Mouse (Mus musculus): ENCODE results near the gene Pth2.
A peak's percentile ranks its signal among the peaks of the same experiment; 100 is the strongest.
"Not testable (repeated sequence)": the region's sequence is repeated elsewhere in the genome, so short reads cannot be mapped to it uniquely, and the experiment has no call there.

Gene Pth2

GRCm38 (mm10) chr7:45180896-45181477 is at the start of gene Pth2:
Gene Pth2 (plus strand): TSS chr7:45180995.
- DNase-seq: no peak

GRCm38 (mm10) chr7:45131850-45132249 is 48.9 kb upstream of the Pth2 start:
- no peak for DNase-seq

GRCm38 (mm10) chr7:45133446-45134159 is 47.2 kb upstream of the Pth2 start:
- peak; percentile 23 for DNase-seq

- peak; percentile 59 for DNase-seq
These were observed 46.2 kb upstream of the Pth2 start for GRCm38 (mm10) chr7:45134544-45135026.

- peak; percentile 34 for DNase-seq
These were observed 45.4 kb upstream of the Pth2 start for GRCm38 (mm10) chr7:45135370-45135769.

GRCm38 (mm10) chr7:45135993-45136567 is 44.7 kb upstream of the Pth2 start, which contains the start of the genes Gm45713 and Flt3l:
Gene Gm45713 (minus strand): TSS chr7:45136231.
Gene Flt3l (minus strand): TSS chr7:45136432.
- DNase-seq: peak; percentile 93

- DNase-seq: peak; percentile 49
These were observed 43.4 kb upstream of the Pth2 start for GRCm38 (mm10) chr7:45137171-45138006.

- no peak for DNase-seq
These were observed 42.4 kb upstream of the Pth2 start for GRCm38 (mm10) chr7:45138403-45138802.

GRCm38 (mm10) chr7:45139904-45140723 is 40.7 kb upstream of the Pth2 start:
- DNase-seq: no peak

GRCm38 (mm10) chr7:45141319-45141718 is 39.5 kb upstream of the Pth2 start:
- peak; percentile 61 for DNase-seq

GRCm38 (mm10) chr7:45141914-45142313 is 38.9 kb upstream of the Pth2 start:
- peak; percentile 7 for DNase-seq

GRCm38 (mm10) chr7:45144368-45145174 is 36.2 kb upstream of the Pth2 start:
- no peak for DNase-seq

- no peak for DNase-seq
These were observed 35.3 kb upstream of the Pth2 start for GRCm38 (mm10) chr7:45145460-45145859.

- DNase-seq: no peak
These were observed 33.5 kb upstream of the Pth2 start for GRCm38 (mm10) chr7:45147267-45147666.

GRCm38 (mm10) chr7:45147899-45148298 is 32.9 kb upstream of the Pth2 start:
- no peak for DNase-seq

- DNase-seq: no peak
These were observed 32.2 kb upstream of the Pth2 start for GRCm38 (mm10) chr7:45148534-45149098.

GRCm38 (mm10) chr7:45149545-45149944 is 31.2 kb upstream of the Pth2 start:
- no peak for DNase-seq

- no peak for DNase-seq
These were observed 30.5 kb upstream of the Pth2 start for GRCm38 (mm10) chr7:45150321-45150720.

GRCm38 (mm10) chr7:45151303-45151702 is 29.5 kb upstream of the Pth2 start:
- DNase-seq: no peak

GRCm38 (mm10) chr7:45153052-45153451 is 27.7 kb upstream of the Pth2 start:
- DNase-seq: not testable (repeated sequence)

- DNase-seq: no peak
These were observed 27.2 kb upstream of the Pth2 start for GRCm38 (mm10) chr7:45153586-45153985.

Measured in thymus, postnatal 25 days (tissue).